Mouse (Mus musculus): ENCODE measurements at regions not wholly inside any gene's neighbourhood (a gene's known extent, or its start where the extent isn't known, plus 50 kb on each side); places are given as distances from the start of the nearest gene placed in this dataset.

- no peak for TF ChIP-seq UBTF (IDR thresholded peaks at IDR 0.05; ENCODE audit: low read depth, low read length)
- TF ChIP-seq TBP (conservative IDR thresholded peaks at IDR 0.05; ENCODE audit: low read depth, low read length): no peak
- no peak for TF ChIP-seq CHD1 (IDR thresholded peaks at IDR 0.05; ENCODE audit: low read depth, low read length)
- no peak for TF ChIP-seq BHLHE40 (IDR thresholded peaks at IDR 0.05; ENCODE audit: low read depth, low read length)
- TF ChIP-seq POLR2A (IDR thresholded peaks at IDR 0.05; ENCODE audit: low read depth, low read length): no peak
- no peak for TF ChIP-seq RCOR1 (conservative IDR thresholded peaks at IDR 0.05; ENCODE audit: low read depth, low read length)
- TF ChIP-seq KAT2A (IDR thresholded peaks at IDR 0.05; ENCODE audit: insufficient replicate concordance, low read length): no peak
- TF ChIP-seq MAFK (IDR thresholded peaks at IDR 0.05; ENCODE audit: insufficient replicate concordance, low read length): no peak
- TF ChIP-seq MAX (IDR thresholded peaks at IDR 0.05; ENCODE audit: low read length): no peak
- TF ChIP-seq CTCF (conservative IDR thresholded peaks at IDR 0.05 in 1 of 2, IDR thresholded peaks at IDR 0.05 in 1 of 2; ENCODE audit: low read depth in 2 of 2, low read length in 2 of 2): no peak
- TF ChIP-seq PAX5 (IDR thresholded peaks at IDR 0.05; ENCODE audit: low read length): no peak
Observed at GRCm38 (mm10) chr12:68882503-68882902, 276.5 kb downstream of the Rps29 start.
